Comparison of ENCODE assay signal across 7 mouse cellular contexts in genomic region chr4:98004108-98004625, GRCm38 (mm10).
DNase-seq lines count a peak whose midpoint lies in the region; ATAC-seq lines count a peak whose summit lies in the region.

No protein-coding gene starts in this region.

- no peaks in the 10 kb centered on the region for H3K9me3 ChIP-seq in forebrain, embryonic 16.5 days (ENCODE audit: control insufficient read depth, low read length)
- H3K9me3 ChIP-seq in liver, embryonic 12.5 days (replicated peaks) = no peaks in the 10 kb centered on the region
- H3K9me3 ChIP-seq in neural tube, embryonic 13.5 days = no peaks in the 10 kb centered on the region

- H3K4me1 ChIP-seq in forebrain, embryonic 16.5 days (replicated peaks; ENCODE audit: control insufficient read depth, insufficient read depth, low read length) = peaks cover 35% of the 10 kb centered on the region
- peaks cover 8% of the 10 kb centered on the region; the same call in 1 of the 2 replicates for H3K4me1 ChIP-seq in liver, embryonic 12.5 days
- peaks cover 71% of the 10 kb centered on the region for H3K4me1 ChIP-seq in neural tube, embryonic 13.5 days (replicated peaks)

- intact Hi-C loops in heart, postnatal 10 days (cut with DNase I) = loop anchor here (5.0 kb wide), 2 partner anchors 82 to 318 kb away; no protein-coding TSS in a partner anchor

- peak; percentile 28 for DNase-seq in cerebellum, adult 8-10 months
- peak; percentile 77 to 82 for DNase-seq in heart, postnatal 10 days
- peak; percentile 64 to 77 for DNase-seq in kidney, postnatal 4 days
- DNase-seq in urinary bladder, postnatal 36 days (ENCODE audit: low spot score in 2 of 2) = peak; percentile 55 to 66

- no peak overlapping the region for H3K4me3 ChIP-seq in forebrain, embryonic 16.5 days (replicated peaks; ENCODE audit: low read length)
- no peak overlapping the region for H3K4me3 ChIP-seq in liver, embryonic 12.5 days
- no peak overlapping the region for H3K4me3 ChIP-seq in neural tube, embryonic 13.5 days

- H3K9ac ChIP-seq in forebrain, embryonic 16.5 days (replicated peaks; ENCODE audit: low read depth, low read length) = no peak overlapping the region
- H3K9ac ChIP-seq in liver, embryonic 12.5 days = no peak overlapping the region
- H3K9ac ChIP-seq in neural tube, embryonic 13.5 days = no peak overlapping the region

- H3K4me2 ChIP-seq in forebrain, embryonic 16.5 days (ENCODE audit: low read length) = no peak overlapping the region; the same call in 1 of the 2 replicates
- no peak overlapping the region for H3K4me2 ChIP-seq in liver, embryonic 12.5 days
- peak overlapping the region; percentile 22; the same call in 1 of the 2 replicates for H3K4me2 ChIP-seq in neural tube, embryonic 13.5 days

- WGBS in forebrain, embryonic 16.5 days = 1% methylated on average over 11 of the region's 11 CpGs
- 22% methylated on average over 11 of the region's 11 CpGs for WGBS in liver, embryonic 12.5 days (ENCODE audit: insufficient replicate concordance)
- 13% methylated on average over 11 of the region's 11 CpGs for whole genome bisulfite sequencing in neural tube, embryonic 13.5 days

- peak overlapping the region; percentile 83 for H3K27ac ChIP-seq in forebrain, embryonic 16.5 days (ENCODE audit: low read length)
- peak overlapping the region; percentile 62 for H3K27ac ChIP-seq in liver, embryonic 12.5 days
- H3K27ac ChIP-seq in neural tube, embryonic 13.5 days (replicated peaks) = peak overlapping the region; percentile 89

- no peaks in the 10 kb centered on the region for H3K36me3 ChIP-seq in forebrain, embryonic 16.5 days (ENCODE audit: control insufficient read depth, insufficient read depth)
- no peaks in the 10 kb centered on the region for H3K36me3 ChIP-seq in liver, embryonic 12.5 days
- no peaks in the 10 kb centered on the region for H3K36me3 ChIP-seq in neural tube, embryonic 13.5 days

- ATAC-seq in forebrain, embryonic 16.5 days = peak; percentile 90
- ATAC-seq in liver, embryonic 12.5 days = peak; percentile 57; the same call in 1 of the 2 replicates
- ATAC-seq in neural tube, embryonic 13.5 days (ENCODE audit: low read depth) = peak; percentile 88

- no peaks in the 10 kb centered on the region for H3K27me3 ChIP-seq in forebrain, embryonic 16.5 days (replicated peaks; ENCODE audit: control insufficient read depth, insufficient read depth, low read length)
- H3K27me3 ChIP-seq in liver, embryonic 12.5 days (replicated peaks) = no peaks in the 10 kb centered on the region
- no peaks in the 10 kb centered on the region for H3K27me3 ChIP-seq in neural tube, embryonic 13.5 days

Comparison
In these comparisons a context has a peak if more than half of its experiments do, and no peak if none do; other contexts are left out.
1. DNase-seq: peak in every context shown above with its lines; median percentile 80 in heart, postnatal 10 days; 70 in kidney, postnatal 4 days; 60 in urinary bladder, postnatal 36 days; 28 in cerebellum, adult 8-10 months.